8 mouse cellular contexts compared by ENCODE assay signal in the genomic region with DNA sequence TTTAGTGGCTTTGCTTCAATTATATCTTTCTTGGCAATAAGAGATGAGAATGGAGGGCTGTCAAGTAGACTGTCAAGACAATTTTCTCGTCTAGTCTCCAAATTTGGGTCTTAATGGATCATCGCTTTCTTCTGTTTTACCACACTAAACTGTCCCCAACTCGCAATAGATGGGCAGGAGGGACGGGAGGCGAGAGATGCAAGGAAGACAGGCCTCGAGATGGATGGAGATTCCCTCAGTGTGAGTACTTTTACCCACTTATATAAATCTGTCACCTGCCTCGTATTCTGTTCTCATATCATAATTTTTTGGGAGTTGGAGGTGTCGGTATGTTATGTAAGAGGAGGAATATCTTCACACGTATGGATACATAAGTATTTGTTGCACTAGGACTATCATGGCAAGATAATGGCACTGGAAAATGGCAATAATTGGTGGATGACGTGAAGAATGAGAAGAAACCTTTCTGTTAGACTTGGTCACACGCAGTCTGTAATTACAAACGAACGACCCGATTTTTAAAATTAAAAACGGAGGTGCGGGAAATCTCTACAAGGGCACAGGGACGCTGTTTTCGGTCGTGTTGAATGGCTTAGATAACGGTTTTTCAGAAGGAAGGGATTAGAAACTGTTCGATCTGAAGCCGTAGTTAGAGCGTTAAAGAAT. TPM values are rescaled to one million over a fixed set of nuclear protein-coding genes. Genes with fewer than 3 reads are reported as not detected.
DNase-seq lines count a peak whose midpoint lies in the region; ATAC-seq and TF ChIP-seq lines count a peak whose summit lies in the region.
"Had no signal": no experiment of that assay in that cellular context is flagged by ENCODE, and none has a peak within 500 bp of the region (broad histone marks: within the 10 kb centered on the region; RNA-seq: fewer than 3 reads in every experiment).

No protein-coding gene starts in this region.

- H3K36me3 ChIP-seq in lung, embryonic 14.5 days (ENCODE audit: insufficient read depth) = no peaks in the 10 kb centered on the region
- no peaks in the 10 kb centered on the region for H3K36me3 ChIP-seq in hindbrain, embryonic 16.5 days (ENCODE audit: control insufficient read depth, insufficient read depth, low read length)
- H3K36me3 ChIP-seq in neural tube, embryonic 12.5 days = no peaks in the 10 kb centered on the region

- no peaks in the 10 kb centered on the region for H3K9me3 ChIP-seq in lung, embryonic 14.5 days (ENCODE audit: low read depth, low read length)
- H3K9me3 ChIP-seq in hindbrain, embryonic 16.5 days (ENCODE audit: control insufficient read depth, low read length) = no peaks in the 10 kb centered on the region
- no peaks in the 10 kb centered on the region for H3K9me3 ChIP-seq in neural tube, embryonic 12.5 days

- H3K4me3 ChIP-seq in lung, embryonic 14.5 days (ENCODE audit: low read depth, low read length) = peak overlapping the region; percentile 64
- peak overlapping the region; percentile 59 for H3K4me3 ChIP-seq in hindbrain, embryonic 16.5 days (ENCODE audit: low read length)
- peak overlapping the region; percentile 32 for H3K4me3 ChIP-seq in neural tube, embryonic 12.5 days

- no peaks in the 10 kb centered on the region for H3K4me1 ChIP-seq in lung, embryonic 14.5 days (ENCODE audit: insufficient read depth)
- peaks cover 2% of the 10 kb centered on the region for H3K4me1 ChIP-seq in hindbrain, embryonic 16.5 days (ENCODE audit: control insufficient read depth, insufficient read depth, low read depth, low read length)
- H3K4me1 ChIP-seq in neural tube, embryonic 12.5 days = 0 out of 2 replicates have a peak, but pooled peaks cover 4% of the 10 kb centered on the region

- H3K4me2 ChIP-seq in lung, embryonic 14.5 days = peak overlapping the region; percentile 55
- H3K4me2 ChIP-seq in hindbrain, embryonic 16.5 days (ENCODE audit: low read length) = peak overlapping the region; percentile 52
- H3K4me2 ChIP-seq in neural tube, embryonic 12.5 days (replicated peaks) = peak overlapping the region; percentile 49

- H3K27me3 ChIP-seq in lung, embryonic 14.5 days (ENCODE audit: insufficient read depth, low read length) = no peaks in the 10 kb centered on the region
- no peaks in the 10 kb centered on the region for H3K27me3 ChIP-seq in hindbrain, embryonic 16.5 days (replicated peaks; ENCODE audit: control insufficient read depth, insufficient read depth, low read length)
- H3K27me3 ChIP-seq in neural tube, embryonic 12.5 days (replicated peaks) = no peaks in the 10 kb centered on the region

- peak; percentile 53 for DNase-seq in lung, embryonic 14.5 days
- no peak for DNase-seq in lung, postnatal 4 days
- DNase-seq in embryo, embryonic 10.5 days (ENCODE audit: low spot score) = peak; percentile 56
- no peak for DNase-seq in ovary, postnatal 10 days (ENCODE audit: low spot score)
- DNase-seq in layer of hippocampus, postnatal 14 days (ENCODE audit: low spot score in 2 of 2) = no peak

- H3K27ac ChIP-seq in lung, embryonic 14.5 days (ENCODE audit: low read depth) = no peak overlapping the region
- peak overlapping the region; percentile 78 for H3K27ac ChIP-seq in hindbrain, embryonic 16.5 days (ENCODE audit: low read depth, low read length)
- no peak overlapping the region for H3K27ac ChIP-seq in neural tube, embryonic 12.5 days

- WGBS in lung, embryonic 14.5 days = 20% methylated on average over 23 of the region's 23 CpGs
- WGBS in hindbrain, embryonic 16.5 days = 12% methylated on average over 23 of the region's 23 CpGs
- 21% methylated on average over 23 of the region's 23 CpGs for WGBS in neural tube, embryonic 12.5 days

- H3K9ac ChIP-seq in lung, embryonic 14.5 days = peak overlapping the region; percentile 35
- peak overlapping the region; percentile 64 for H3K9ac ChIP-seq in hindbrain, embryonic 16.5 days (ENCODE audit: low read depth, low read length)
- H3K9ac ChIP-seq in neural tube, embryonic 12.5 days = peak overlapping the region; percentile 33; the same call in 1 of the 2 replicates

- no peak for ATAC-seq in lung, embryonic 14.5 days (ENCODE audit: insufficient read depth)
- ATAC-seq in hindbrain, embryonic 16.5 days = no peak
- no peak for ATAC-seq in neural tube, embryonic 12.5 days (ENCODE audit: low FRiP score, low read depth)

- no peak for TF ChIP-seq CTCF in lung, embryonic 14.5 days (IDR thresholded peaks at IDR 0.05; ENCODE audit: low read depth)

RNA-seq across cellular contexts. Expression of gene Shf, which starts 5.8 kb away (rescaled TPM):
- polyA plus RNA-seq in lung, embryonic 14.5 days (2014; fragmentation: Nextera tagmentation; extraction: Ambion mirVana) = 3.7 and 5.1 TPM in 2 replicates
- 11.7 and 11.8 TPM in 2 replicates for polyA plus RNA-seq in hindbrain, embryonic 16.5 days (2015; fragmentation: Nextera tagmentation; extraction: Ambion mirVana)
- 12.2 and 15.1 TPM in 2 replicates for polyA plus RNA-seq in neural tube, embryonic 12.5 days (2016; fragmentation: Nextera tagmentation; extraction: Ambion mirVana)
- 10 to 100 TPM; 57.5 to 65.2 TPM for total RNA-seq in layer of hippocampus, postnatal 14 days (2021)

RNA-seq across cellular contexts. Expression of gene Slc28a2, which starts 51.5 kb away (rescaled TPM):
- polyA plus RNA-seq in lung, embryonic 14.5 days (2014; fragmentation: Nextera tagmentation; extraction: Ambion mirVana) = 0.12 and 0.26 TPM in 2 replicates
- 0.15 and 0.18 TPM in 2 replicates for polyA plus RNA-seq in hindbrain, embryonic 16.5 days (2015; fragmentation: Nextera tagmentation; extraction: Ambion mirVana)
- 0.28 TPM in 1 of 2 replicates, not detected in the other for polyA plus RNA-seq in neural tube, embryonic 12.5 days (2016; fragmentation: Nextera tagmentation; extraction: Ambion mirVana)
- not detected for total RNA-seq in layer of hippocampus, postnatal 14 days (2021)

RNA-seq across cellular contexts. Expression of gene Duox1, which starts 59.3 kb away (rescaled TPM):
- polyA plus RNA-seq in lung, embryonic 14.5 days (2014; fragmentation: Nextera tagmentation; extraction: Ambion mirVana) = not detected in 2 replicates
- 0.09 and 0.15 TPM in 2 replicates for polyA plus RNA-seq in hindbrain, embryonic 16.5 days (2015; fragmentation: Nextera tagmentation; extraction: Ambion mirVana)
- 0.10 and 0.15 TPM in 2 replicates for polyA plus RNA-seq in neural tube, embryonic 12.5 days (2016; fragmentation: Nextera tagmentation; extraction: Ambion mirVana)
- total RNA-seq in layer of hippocampus, postnatal 14 days (2021) = not detected
- total RNA-seq: neutrophil, adult 5-6 weeks had no signal

Comparison
In these comparisons a context has a peak if more than half of its experiments do, and no peak if none do; other contexts are left out.
1. DNase-seq: peak in lung, embryonic 14.5 days (single experiment) and embryo, embryonic 10.5 days (single experiment); none in lung, postnatal 4 days (0 of 2), ovary, postnatal 10 days (single experiment) and layer of hippocampus, postnatal 14 days (0 of 2).
2. Peak in every context shown above with its lines, with median percentiles within 50 percentile points of each other: H3K4me2 ChIP-seq, H3K4me3 ChIP-seq and H3K9ac ChIP-seq.